Comparison of ENCODE assay signal across 8 mouse cellular contexts in genomic region chr10:14705072-14706066, GRCm38 (mm10). TPM values are rescaled to one million over a fixed set of nuclear protein-coding genes. Genes with fewer than 3 reads are reported as not detected.
DNase-seq lines count a peak whose midpoint lies in the region; ATAC-seq and TF ChIP-seq lines count a peak whose summit lies in the region.

Gene Vta1, minus strand, starts transcription at chr10:14705560.
Gene Nmbr, plus strand, starts transcription at chr10:14705591.

- H3K4me2 ChIP-seq in heart, embryonic 12.5 days, result peak within 1 kb of the TSS; percentile 72
- H3K4me2 ChIP-seq in kidney, postnatal 0 days (ENCODE audit: low read length), result peak within 1 kb of the TSS; percentile 64
- peak within 1 kb of the TSS; percentile 74 for H3K4me2 ChIP-seq in liver, embryonic 11.5 days
- H3K4me2 ChIP-seq in stomach, embryonic 14.5 days (replicated peaks; ENCODE audit: low read depth, low read length), result peak within 1 kb of the TSS; percentile 74

- H3K4me1 ChIP-seq in heart, embryonic 12.5 days (replicated peaks), result peaks cover 11% of the 10 kb centered on the region
- 0 out of 2 replicates have a peak, but pooled peaks cover 12% of the 10 kb centered on the region for H3K4me1 ChIP-seq in kidney, postnatal 0 days (replicated peaks; ENCODE audit: insufficient read depth, low read length)
- H3K4me1 ChIP-seq in liver, embryonic 11.5 days (replicated peaks; ENCODE audit: control insufficient read depth, insufficient read depth, low read length), result peaks cover 9% of the 10 kb centered on the region
- peaks cover 7% of the 10 kb centered on the region for H3K4me1 ChIP-seq in stomach, embryonic 14.5 days (ENCODE audit: control insufficient read depth, insufficient read depth, low read length)

- peak within 1 kb of the TSS; percentile 87 for H3K4me3 ChIP-seq in heart, embryonic 12.5 days
- peak within 1 kb of the TSS; percentile 88 for H3K4me3 ChIP-seq in kidney, postnatal 0 days (replicated peaks; ENCODE audit: low read depth, low read length)
- peak within 1 kb of the TSS; percentile 72 for H3K4me3 ChIP-seq in liver, embryonic 11.5 days (ENCODE audit: low read depth, low read length)
- peak within 1 kb of the TSS; percentile 83 for H3K4me3 ChIP-seq in stomach, embryonic 14.5 days (ENCODE audit: low read depth, low read length)

- peak; percentile 97 for DNase-seq in CD4-positive helper T cell, adult 2 months (ENCODE audit: low read depth, low spot score)
- peak; percentile 96 for DNase-seq in brain, embryonic 18.5 days (ENCODE audit: low read depth, low spot score)
- peak; percentile 99 for DNase-seq in kidney, postnatal 0 days (ENCODE audit: low spot score)
- DNase-seq in liver, embryonic 11.5 days (ENCODE audit: low spot score), result peak; percentile 86
- peak; percentile 96 for DNase-seq in naive thymus-derived CD4-positive, alpha-beta T cell, adult 2 months (ENCODE audit: low read depth)

- under 1% methylated on average over 50 of the region's 50 CpGs for WGBS in heart, embryonic 12.5 days
- WGBS in kidney, postnatal 0 days, result under 1% methylated on average over 48 of the region's 50 CpGs
- WGBS in liver, embryonic 11.5 days, result under 1% methylated on average over 50 of the region's 50 CpGs
- WGBS in stomach, embryonic 14.5 days, result under 1% methylated on average over 46 of the region's 50 CpGs

- peak; percentile 90 for TF ChIP-seq CTCF in kidney, postnatal 0 days (IDR thresholded peaks at IDR 0.05; ENCODE audit: low read depth)

- peak; percentile 95 for ATAC-seq in erythroid progenitor cell, adult 5-6 weeks (replicated peaks; ENCODE audit: low FRiP score, poor library complexity, severe bottlenecking)
- ATAC-seq in heart, embryonic 12.5 days (ENCODE audit: insufficient number of reproducible peaks, low FRiP score), result peak; percentile 94
- peak; percentile 97 for ATAC-seq in kidney, postnatal 0 days (replicated peaks; ENCODE audit: low FRiP score, low read depth)
- ATAC-seq in liver, embryonic 11.5 days (replicated peaks; ENCODE audit: low FRiP score), result peak; percentile 96
- peak; percentile 97 for ATAC-seq in stomach, embryonic 14.5 days (ENCODE audit: insufficient number of reproducible peaks, insufficient read depth, low FRiP score, low read depth)

- no peaks in the 10 kb centered on the region for H3K27me3 ChIP-seq in heart, embryonic 12.5 days (replicated peaks)
- no peaks in the 10 kb centered on the region for H3K27me3 ChIP-seq in kidney, postnatal 0 days (ENCODE audit: insufficient read depth, low read length)
- no peaks in the 10 kb centered on the region for H3K27me3 ChIP-seq in liver, embryonic 11.5 days (replicated peaks; ENCODE audit: control insufficient read depth, insufficient read depth, low read length)
- no peaks in the 10 kb centered on the region for H3K27me3 ChIP-seq in stomach, embryonic 14.5 days (ENCODE audit: control insufficient read depth, insufficient read depth, low read length)

- no peaks in the 10 kb centered on the region for H3K36me3 ChIP-seq in heart, embryonic 12.5 days
- H3K36me3 ChIP-seq in kidney, postnatal 0 days (ENCODE audit: insufficient read depth, low read length), result no peaks in the 10 kb centered on the region
- no peaks in the 10 kb centered on the region for H3K36me3 ChIP-seq in liver, embryonic 11.5 days (ENCODE audit: control insufficient read depth, insufficient read depth, low read length)
- no peaks in the 10 kb centered on the region for H3K36me3 ChIP-seq in stomach, embryonic 14.5 days (ENCODE audit: control insufficient read depth, insufficient read depth, low read length)

- peak within 1 kb of the TSS; percentile 52 for H3K27ac ChIP-seq in heart, embryonic 12.5 days (ENCODE audit: poor library complexity, severe bottlenecking)
- H3K27ac ChIP-seq in kidney, postnatal 0 days, result peak within 1 kb of the TSS; percentile 75
- peak within 1 kb of the TSS; percentile 30; the same call in 1 of the 2 replicates for H3K27ac ChIP-seq in liver, embryonic 11.5 days (ENCODE audit: low read depth, low read length)
- 0 out of 2 replicates have a peak within 1 kb of the TSS, but pooled peaks have one; percentile 3 for H3K27ac ChIP-seq in stomach, embryonic 14.5 days (ENCODE audit: low read length)

- no peaks in the 10 kb centered on the region for H3K9me3 ChIP-seq in heart, embryonic 12.5 days (replicated peaks)
- H3K9me3 ChIP-seq in kidney, postnatal 0 days (replicated peaks; ENCODE audit: low read length), result no peaks in the 10 kb centered on the region
- no peaks in the 10 kb centered on the region for H3K9me3 ChIP-seq in liver, embryonic 11.5 days (ENCODE audit: control insufficient read depth, low read length)
- H3K9me3 ChIP-seq in stomach, embryonic 14.5 days (ENCODE audit: control insufficient read depth, low read depth, low read length), result no peaks in the 10 kb centered on the region

- H3K9ac ChIP-seq in heart, embryonic 12.5 days, result peak within 1 kb of the TSS; percentile 74
- H3K9ac ChIP-seq in kidney, postnatal 0 days (ENCODE audit: low read depth, low read length), result peak within 1 kb of the TSS; percentile 81
- peak within 1 kb of the TSS; percentile 69 for H3K9ac ChIP-seq in liver, embryonic 11.5 days (ENCODE audit: low read depth, low read length)
- H3K9ac ChIP-seq in stomach, embryonic 14.5 days (replicated peaks; ENCODE audit: low read depth, low read length), result peak within 1 kb of the TSS; percentile 67

RNA-seq across cellular contexts. Expression of gene Vta1, which starts in this region (rescaled TPM):
- total RNA-seq in erythroid progenitor cell, adult 5-6 weeks (2015; ENCODE audit: low replicate concordance), result 26.0 and 28.5 TPM in 2 replicates
- total RNA-seq in erythroid progenitor cell, adult 5-6 weeks (2017; ENCODE audit: low replicate concordance), result 20.1 and 29.4 TPM in 2 replicates
- 83.0 and 84.4 TPM in 2 replicates for polyA plus RNA-seq in heart, embryonic 12.5 days (2016; fragmentation: Nextera tagmentation; extraction: Ambion mirVana)
- 101 and 112 TPM in 2 replicates for polyA plus RNA-seq in kidney, postnatal 0 days (2015; fragmentation: Nextera tagmentation; extraction: Ambion mirVana)
- 82.3 and 83.6 TPM in 2 replicates for polyA plus RNA-seq in liver, embryonic 11.5 days (2014; fragmentation: Nextera tagmentation; extraction: Ambion mirVana)
- 99.7 and 107 TPM in 2 replicates for polyA plus RNA-seq in stomach, embryonic 14.5 days (2014; fragmentation: Nextera tagmentation; extraction: Ambion mirVana)

RNA-seq across cellular contexts. Expression of gene Nmbr, which starts in this region (rescaled TPM):
- not detected in 2 replicates for total RNA-seq in erythroid progenitor cell, adult 5-6 weeks (2015; ENCODE audit: low replicate concordance)
- total RNA-seq in erythroid progenitor cell, adult 5-6 weeks (2017; ENCODE audit: low replicate concordance), result not detected in 2 replicates
- polyA plus RNA-seq in heart, embryonic 12.5 days (2016; fragmentation: Nextera tagmentation; extraction: Ambion mirVana), result 0.23 TPM in 1 of 2 replicates, not detected in the other
- 0.31 and 0.43 TPM in 2 replicates for polyA plus RNA-seq in kidney, postnatal 0 days (2015; fragmentation: Nextera tagmentation; extraction: Ambion mirVana)
- polyA plus RNA-seq in liver, embryonic 11.5 days (2014; fragmentation: Nextera tagmentation; extraction: Ambion mirVana), result 0.26 and 0.43 TPM in 2 replicates
- 0.42 and 1.0 TPM in 2 replicates for polyA plus RNA-seq in stomach, embryonic 14.5 days (2014; fragmentation: Nextera tagmentation; extraction: Ambion mirVana)

Comparison
In these comparisons a context has a peak if more than half of its experiments do, and no peak if none do; other contexts are left out.
1. Peak in every context shown above with its lines: DNase-seq, ATAC-seq, H3K4me3 ChIP-seq and H3K27ac ChIP-seq.
2. H3K27ac ChIP-seq: peak in every context shown above with its lines; median percentile 75 in kidney, postnatal 0 days; 52 in heart, embryonic 12.5 days; 30 in liver, embryonic 11.5 days; 3 in stomach, embryonic 14.5 days.